Mouse (Mus musculus): ENCODE results near the gene Acot5. TPM values are rescaled to one million over a fixed set of nuclear protein-coding genes. Genes with fewer than 3 reads are reported as not detected.
"Not testable (repeated sequence)": the region's sequence is repeated elsewhere in the genome, so short reads cannot be mapped to it uniquely, and the experiment has no call there.

The Acot5 gene
- total RNA-seq, 2 experiments from 2014 or later, result not detected

DNA sequence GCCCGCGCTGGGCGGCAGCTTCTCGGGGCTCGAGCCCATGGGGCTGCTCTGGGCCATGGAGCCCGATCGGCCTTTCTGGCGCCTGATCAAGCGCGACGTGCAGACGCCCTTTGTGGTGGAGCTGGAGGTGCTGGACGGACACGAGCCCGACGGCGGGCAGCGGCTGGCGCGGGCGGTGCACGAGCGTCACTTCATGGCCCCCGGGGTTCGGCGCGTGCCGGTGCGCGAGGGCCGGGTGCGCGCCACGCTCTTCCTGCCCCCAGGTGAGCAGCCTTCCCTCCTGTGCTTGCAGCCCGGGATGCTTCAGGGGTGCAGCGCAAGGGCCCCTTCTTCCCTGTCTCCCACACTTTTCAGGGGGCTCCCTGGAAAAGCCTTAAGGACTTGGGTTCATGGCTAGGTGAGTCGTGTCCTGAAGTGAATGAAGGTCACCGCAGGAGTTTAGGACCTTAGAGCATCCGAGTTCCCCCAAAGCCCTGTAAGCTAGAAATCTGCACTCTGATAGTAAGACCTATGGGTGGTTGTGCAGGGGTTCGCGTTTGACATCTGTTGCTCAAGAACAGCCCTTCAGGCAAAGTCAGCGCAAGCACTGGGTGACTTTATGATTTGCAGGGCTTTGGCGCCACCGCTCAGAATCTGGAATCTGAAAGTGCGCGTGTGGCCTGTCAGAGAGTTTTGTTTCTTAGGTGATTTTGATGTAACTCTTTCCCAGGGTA, 15.3 kb upstream of the Acot5 start:
- peak; percentile 50 to 53 for DNase-seq
- intact Hi-C loops (cut with DNase I), result loop anchor here (2.0 kb wide), 1 partner anchor 83 kb away; no protein-coding TSS in a partner anchor

DNA sequence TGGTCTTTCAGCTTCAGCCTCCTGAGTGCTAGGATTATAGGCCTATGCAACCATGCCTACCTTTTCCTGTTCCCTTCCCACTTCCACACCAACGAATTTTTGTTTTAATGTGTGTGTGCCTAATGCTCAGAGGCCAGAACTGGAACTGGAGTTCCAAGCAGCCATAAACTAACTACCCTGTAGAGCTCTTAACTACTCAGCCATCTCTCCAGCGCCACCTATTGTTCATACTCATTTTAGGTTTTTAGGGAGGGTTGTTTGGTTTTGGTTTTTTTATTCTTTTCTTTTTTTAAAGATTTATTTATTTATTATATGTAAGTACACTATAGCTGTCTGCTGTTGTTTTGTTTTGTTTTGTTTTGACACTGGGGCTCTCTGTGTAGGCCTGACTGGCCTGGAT, 8.2 kb upstream of the Acot5 start:
- DNase-seq, result peak; percentile 6 to 57
- intact Hi-C loops (cut with DNase I), result loop anchor here (2.0 to 5.0 kb wide), 2 partner anchors 88 to 349 kb away; no protein-coding TSS in a partner anchor

DNA sequence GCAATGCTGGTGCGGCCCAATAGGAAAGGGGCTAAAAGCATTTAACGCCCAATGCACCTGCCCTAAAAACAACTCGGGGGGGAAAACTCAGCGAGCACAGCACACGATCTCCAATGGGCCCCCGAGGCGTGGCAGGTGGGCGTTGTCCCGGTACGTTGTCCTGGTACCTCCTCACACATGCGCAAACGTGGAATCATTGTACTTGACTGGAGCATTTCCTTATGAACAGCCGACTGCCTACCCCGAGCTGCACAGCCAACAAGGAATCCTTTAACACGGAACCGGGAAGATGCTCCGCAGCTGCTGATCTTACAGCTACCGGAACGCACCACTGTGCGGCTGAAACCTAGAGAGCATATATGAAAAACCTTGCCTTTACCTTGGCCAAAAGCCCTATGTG, 6.8 kb upstream of the Acot5 start:
- no peak for DNase-seq
- intact Hi-C loops (cut with DNase I), result loop anchor here (5.0 kb wide), 1 partner anchor 350 kb away; no protein-coding TSS in a partner anchor

DNA sequence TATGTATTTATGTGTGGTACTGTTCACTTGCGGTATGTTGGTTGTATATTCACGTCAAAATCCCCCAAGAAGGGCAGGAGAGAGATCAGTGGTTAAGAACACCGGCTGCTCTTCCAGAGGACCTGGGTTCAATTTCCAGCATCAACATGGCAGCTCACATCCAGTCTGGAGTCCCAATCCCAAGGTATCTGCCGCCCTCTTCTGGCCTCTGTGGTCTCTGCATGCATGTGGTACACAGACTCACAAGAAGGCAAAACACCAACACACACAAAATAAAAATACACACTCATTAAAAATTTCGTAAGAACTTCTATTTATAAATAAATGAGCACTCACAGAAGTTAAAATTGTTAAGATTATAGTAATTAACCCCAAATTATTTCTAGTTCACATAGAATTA, 5.9 kb upstream of the Acot5 start:
- intact Hi-C loops (cut with DNase I), result loop anchor here (5.0 kb wide), 1 partner anchor 351 kb away; no protein-coding TSS in a partner anchor
- DNase-seq, result peak in 1 of 2 experiments; percentile 28

DNA sequence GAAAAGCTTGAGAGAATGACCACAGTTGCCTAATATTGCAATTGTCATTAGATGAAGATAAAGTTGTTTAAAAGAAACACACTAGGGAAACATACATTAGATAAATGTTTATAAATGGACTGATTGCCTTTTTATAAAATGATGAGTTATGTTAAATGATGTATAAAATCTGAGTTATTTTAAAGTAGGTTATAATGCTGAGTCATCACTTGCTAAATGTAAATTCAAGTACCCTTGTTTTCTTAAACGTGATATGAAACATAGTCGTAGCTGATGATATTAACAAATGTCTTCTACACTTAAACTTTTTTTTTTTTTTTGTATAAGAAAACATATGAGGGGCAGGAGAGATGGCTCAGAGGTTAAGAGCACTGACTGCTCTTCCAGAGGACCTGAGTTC, 5.3 kb upstream of the Acot5 start:
- no peak for DNase-seq
- intact Hi-C loops (cut with DNase I), result loop anchor here (5.0 kb wide), 1 partner anchor 352 kb away; no protein-coding TSS in a partner anchor

DNA sequence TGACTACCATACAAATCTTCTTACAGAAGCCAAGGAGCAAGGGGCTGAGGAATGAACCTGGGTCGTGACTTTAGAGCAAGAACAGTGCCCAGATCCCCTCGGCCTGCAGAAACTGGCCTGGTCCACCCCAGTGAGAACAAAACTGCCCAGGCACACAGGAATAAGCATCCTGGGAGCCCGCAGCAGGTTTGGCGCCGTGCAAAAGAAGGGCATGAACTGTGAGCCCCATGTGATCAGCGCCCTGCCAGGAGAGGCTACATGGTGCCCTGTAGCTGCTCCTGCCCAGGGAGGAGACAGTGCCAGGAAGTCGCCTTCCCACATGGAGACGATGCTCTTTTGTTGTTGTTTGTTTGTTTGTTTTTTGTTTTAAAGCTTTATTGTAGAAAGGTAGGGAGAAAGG, 4.5 kb upstream of the Acot5 start:
- DNase-seq, result peak in 1 of 2 experiments; percentile 11
- intact Hi-C loops (cut with DNase I), result loop anchor here (5.0 kb wide), 1 partner anchor 352 kb away; no protein-coding TSS in a partner anchor

DNA sequence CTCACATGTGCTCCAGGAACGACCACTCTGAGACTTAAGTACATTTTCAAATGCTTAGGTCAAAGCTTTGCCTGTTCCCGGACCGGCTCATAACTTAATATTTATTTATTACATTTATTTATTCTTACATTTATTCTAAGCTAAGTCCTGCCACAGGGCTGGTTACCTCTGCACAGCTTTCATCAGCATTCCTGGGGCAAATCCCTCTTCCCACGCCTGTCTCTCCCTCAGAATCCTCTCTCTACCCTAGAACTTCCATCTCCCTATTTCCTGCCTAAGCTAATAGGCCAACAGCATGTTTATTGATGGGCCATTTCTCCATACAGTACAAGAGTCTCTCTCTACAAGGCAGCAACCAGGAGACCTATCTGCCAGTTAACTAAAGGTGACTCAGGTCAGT, 1.4 kb upstream of the Acot5 start:
- DNase-seq, result no peak
- intact Hi-C loops (cut with DNase I), result no loop called here

DNA sequence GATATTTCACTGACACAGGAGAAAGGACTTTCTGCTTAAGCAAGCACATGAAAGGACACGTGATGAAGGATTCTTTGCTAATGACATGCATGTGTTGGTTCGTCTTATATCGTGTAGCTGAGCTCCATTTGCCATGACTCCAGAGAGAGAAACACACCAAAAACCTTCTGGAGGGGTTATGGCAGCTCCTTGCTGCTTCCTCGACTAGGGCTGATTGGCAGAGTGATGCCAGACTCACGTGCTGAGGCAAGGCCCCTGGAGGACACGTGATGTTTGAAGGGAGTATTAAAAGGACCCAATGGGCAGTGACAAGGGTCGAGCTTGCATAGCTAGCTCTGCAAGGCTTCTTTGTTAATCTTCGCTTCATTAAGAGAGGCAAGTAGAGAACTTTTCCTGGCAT, 829 bp upstream of the Acot5 start:
- intact Hi-C loops (cut with DNase I), result no loop called here
- no peak for DNase-seq

DNA sequence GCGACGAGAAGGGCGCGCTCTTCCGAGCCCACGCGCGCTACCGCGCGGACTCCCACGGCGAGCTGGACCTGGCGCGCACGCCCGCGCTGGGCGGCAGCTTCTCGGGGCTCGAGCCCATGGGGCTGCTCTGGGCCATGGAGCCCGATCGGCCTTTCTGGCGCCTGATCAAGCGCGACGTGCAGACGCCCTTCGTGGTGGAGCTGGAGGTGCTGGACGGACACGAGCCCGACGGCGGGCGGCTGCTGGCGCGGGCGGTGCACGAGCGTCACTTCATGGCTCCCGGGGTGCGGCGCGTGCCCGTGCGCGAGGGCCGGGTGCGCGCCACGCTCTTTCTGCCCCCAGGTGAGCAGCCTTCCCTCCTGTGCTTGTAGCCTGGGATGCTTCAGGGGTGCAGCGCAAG, 457 bp downstream of the Acot5 start:
- intact Hi-C loops (cut with DNase I), result not testable (repeated sequence)
- DNase-seq, result peak; percentile 41 to 57

DNA sequence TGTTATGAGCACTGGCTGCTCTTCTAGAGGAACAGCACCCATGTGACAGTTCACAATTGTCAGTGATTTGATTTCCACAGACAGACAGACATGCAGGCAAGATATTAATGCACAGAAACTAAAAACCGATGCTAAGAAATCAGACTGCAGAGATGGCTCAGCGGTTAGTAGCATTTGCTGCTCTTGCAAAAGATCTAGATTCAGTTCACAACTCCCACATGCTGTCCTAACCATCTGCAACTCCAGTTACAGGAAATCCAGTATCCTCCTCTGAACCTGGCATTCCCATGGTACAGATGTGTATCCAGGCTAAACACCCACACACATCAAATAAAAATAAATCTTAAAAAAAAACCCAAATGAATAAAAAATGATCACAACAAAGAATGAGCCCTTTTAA, 2.6 kb downstream of the Acot5 start:
- intact Hi-C loops (cut with DNase I), result no loop called here
- no peak for DNase-seq

DNA sequence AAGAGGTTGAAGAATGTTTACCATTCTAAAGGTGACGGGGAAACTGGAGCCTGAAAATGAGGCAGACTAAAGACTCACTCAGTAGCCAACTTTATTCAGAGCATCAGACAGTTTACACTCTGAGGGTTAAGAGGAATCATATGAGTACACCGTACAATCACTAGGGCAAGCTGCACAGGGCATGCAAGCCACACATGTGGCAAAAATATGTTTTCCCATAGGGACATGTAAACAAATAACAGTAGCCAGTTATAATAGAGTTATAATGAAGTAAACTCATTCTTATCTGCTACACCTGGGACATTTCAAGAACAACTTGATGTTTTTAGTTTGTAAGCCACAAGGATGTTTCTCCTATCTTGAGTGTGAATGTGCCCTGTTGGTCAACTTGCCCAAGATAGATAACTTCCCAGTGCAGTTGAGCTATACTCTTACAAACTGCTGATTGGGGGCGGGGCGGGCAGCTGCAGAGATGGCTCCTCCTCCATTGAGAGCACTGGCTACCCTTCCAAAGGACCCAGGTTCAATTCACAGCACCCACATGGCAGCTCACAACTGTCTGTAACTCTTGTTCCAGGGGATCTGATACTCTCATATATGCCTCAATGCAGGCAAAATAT, 8.4 kb downstream of the Acot5 start:
- DNase-seq, result no peak
- intact Hi-C loops (cut with DNase I), result no loop called here

DNA sequence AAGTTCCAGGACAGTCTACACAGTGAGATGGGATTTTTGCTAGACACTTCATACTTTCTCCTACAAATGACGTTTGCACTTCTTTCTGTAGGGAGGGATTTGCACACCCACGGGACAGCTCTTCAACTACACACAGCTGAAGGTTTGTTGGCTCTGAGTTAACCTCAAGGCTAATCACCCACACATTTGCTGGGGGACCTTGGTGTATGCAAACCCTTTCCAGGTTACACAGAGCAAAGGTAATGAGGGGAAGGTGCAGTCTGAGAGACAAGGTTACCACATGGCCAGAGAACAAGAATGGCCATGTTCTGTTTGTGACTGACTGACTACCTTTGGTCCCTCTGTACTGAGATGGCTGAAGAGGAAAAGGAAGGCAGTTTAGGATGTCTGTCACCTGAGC, 14.7 kb downstream of the Acot5 start:
- intact Hi-C loops (cut with DNase I), result no loop called here
- DNase-seq, result no peak

DNA sequence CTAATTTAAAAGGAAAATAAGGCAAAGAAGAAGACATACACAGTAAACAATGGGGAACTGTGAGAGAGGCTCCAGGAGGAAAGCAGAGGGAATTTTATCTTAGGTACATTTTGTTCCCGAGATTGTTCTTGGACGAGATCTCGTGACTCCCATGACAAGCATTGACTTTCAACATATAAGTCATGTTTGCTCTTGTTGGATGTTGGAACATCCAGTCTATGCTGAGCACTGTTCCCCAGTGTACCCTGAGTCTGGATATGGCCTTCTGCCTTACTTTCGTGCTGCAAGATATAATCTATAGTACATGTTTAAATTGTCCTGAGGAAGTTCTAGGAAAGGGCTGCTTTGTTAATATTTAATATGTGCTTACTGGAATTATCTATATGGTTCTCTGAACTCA, 15.5 kb downstream of the Acot5 start:
- no peak for DNase-seq
- intact Hi-C loops (cut with DNase I), result no loop called here

DNA sequence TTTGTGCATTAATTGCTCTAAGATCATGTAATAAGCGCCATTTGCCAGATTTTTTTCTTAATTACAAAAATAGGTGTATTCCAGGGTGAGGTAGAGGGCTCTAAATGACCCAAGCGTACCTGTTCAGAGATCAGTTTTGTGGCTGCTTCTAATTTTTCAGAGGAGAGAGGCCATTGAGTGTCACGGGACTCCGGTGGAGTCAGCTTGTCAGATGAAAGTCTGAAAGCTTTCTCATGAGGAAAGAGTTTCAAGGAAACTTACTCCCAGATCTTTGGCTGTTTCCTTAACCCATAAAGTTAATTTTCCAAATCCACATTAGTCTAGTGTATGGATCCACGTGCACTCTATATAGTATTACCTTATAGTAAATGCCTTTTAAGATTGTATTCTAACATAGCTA, 25.5 kb downstream of the Acot5 start:
- intact Hi-C loops (cut with DNase I); DNase-seq: not testable (repeated sequence)

DNA sequence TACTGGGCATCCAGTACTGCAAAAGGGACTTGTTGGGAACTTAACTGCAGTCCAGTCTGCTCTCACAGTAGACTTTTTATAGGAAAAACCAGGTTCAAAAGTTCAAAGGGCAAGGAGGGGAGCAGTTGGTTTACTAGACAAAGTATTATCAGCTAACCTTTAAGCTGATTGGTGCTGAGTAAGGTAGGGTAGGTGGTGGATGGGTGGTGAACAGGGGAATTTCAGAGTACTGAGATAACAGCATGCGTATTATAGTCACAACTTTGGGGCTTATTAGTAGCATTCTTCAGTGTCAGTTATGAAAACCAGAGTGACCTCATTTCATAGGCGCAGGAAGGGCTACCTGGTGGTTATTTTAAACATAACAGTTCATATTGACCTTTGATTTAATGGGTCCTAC, 30.5 kb downstream of the Acot5 start:
- no peak for DNase-seq
- intact Hi-C loops (cut with DNase I), result no loop called here

DNA sequence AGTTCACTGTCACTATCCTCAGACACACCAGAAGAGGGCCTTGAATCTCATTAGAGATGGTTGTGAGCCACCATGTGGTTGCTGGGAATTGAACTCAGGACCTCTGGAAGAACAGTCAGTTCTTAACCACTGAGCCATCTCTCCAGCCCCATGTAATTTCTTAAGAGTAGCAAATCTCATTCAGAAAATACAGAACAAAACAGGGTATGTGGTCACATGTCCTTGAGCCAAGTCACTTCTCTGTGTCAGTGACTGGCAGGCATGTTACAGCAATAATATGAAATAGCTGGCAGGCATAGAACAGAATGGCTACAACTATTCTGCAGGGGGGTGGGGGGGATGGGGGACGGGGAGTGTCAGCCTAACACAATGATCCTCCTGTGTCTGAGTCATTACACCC, 30.9 kb downstream of the Acot5 start:
- no peak for DNase-seq

DNA sequence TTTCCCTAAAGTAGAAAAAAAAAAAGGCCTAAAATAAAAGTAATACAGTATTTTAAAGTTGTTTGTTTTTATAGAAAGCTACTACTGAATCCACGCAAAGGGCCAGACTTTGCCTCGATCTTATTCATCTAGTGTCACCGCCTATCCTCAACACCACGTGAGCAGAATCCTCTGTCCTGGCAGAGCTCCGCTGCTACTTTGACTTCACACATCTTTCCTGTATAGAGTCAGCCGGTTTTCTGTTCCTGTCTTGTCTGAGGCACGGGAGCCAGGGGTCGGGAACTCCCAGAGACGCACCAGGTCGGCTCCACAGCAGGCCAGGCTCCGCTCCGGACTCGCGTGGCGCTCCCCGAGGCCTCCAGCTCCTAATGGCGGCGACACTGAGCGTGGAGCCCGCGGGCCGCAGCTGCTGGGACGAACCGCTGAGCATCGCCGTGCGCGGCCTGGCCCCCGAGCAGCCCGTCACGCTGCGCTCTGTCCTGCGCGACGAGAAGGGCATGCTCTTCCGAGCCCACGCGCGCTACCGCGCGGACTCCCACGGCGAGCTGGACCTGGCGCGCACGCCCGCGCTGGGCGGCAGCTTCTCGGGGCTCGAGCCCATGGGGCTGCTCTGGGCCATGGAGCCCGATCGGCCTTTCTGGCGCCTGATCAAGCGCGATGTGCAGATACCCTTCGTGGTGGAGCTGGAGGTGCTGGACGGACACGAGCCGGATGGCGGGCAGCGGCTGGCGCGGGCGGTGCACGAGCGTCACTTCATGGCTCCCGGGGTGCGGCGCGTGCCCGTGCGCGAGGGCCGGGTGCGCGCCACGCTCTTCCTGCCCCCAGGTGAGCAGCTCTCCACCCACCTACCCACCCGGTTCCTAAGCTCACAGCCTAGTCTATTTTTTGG, 31.7 kb downstream of the Acot5 start, which contains the start of gene Acot6:
Gene Acot6 (plus strand): TSS at position 51 of the 889 bp plus-strand sequence.
- intact Hi-C loops (cut with DNase I), result not testable (repeated sequence)

More for the DNA sequence above, 30.9 kb downstream of the Acot5 start:
- intact Hi-C loops (cut with DNase I), result no loop called here

DNA sequence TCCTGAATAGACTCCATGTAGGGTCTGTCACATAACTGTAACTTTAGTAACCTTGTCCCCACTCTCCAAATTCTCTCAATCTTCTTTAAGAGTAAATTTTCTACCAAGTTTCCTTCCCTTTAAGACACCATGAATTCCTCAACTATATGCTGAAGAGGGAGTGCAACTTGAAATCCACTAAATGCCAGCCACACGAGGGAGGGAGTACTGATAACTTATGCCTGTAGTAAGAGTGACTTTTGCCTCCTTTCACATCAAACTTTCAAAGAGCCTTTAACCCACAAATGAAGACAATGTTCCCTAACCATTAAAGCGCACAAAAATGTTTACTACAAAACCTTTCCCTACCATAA, 32.3 kb downstream of the Acot5 start:
- no peak for DNase-seq
- intact Hi-C loops (cut with DNase I), result no loop called here

More for the DNA sequence above, 31.7 kb downstream of the Acot5 start, which contains the start of gene Acot6:
- DNase-seq, result peak; percentile 56 to 59

DNA sequence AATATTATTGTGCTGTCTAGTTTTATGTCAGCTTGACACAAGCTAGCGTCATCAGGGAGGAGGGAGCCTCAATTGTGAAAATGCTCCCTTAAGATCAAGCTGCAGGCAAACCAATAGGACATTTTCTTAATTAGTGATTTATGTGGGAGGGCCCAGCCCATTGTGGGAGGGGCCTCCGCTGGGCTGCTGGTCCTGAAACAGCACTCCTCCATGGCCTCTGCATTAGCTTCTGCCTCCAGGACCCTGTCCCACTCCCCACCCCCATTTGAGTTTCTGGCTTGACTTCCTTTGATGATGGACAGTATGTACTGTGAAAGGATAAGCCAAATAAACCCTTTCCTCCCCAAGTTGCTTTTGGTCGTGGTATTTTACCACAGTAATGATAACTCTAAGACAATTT, 37.9 kb downstream of the Acot5 start:
- intact Hi-C loops (cut with DNase I), result no loop called here
- DNase-seq, result no peak

DNA sequence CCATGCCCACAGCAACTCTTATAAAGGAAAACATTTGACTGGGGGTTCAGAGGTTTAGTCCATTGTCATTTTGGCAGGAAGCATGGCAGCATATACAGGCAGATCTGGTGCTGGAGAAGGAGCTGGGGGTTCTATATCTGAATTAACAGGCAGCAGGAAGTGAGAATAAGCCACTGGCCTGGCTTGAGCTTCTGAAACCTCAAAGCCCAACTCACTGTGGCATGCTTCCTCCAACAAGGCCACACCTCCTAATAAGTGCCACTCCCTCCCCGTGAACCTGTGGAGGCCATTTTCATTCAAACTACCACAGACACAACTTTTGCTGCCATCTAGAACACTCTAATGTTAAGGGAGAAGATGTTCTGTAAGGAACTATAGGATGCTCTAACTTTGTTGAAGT, 38.6 kb downstream of the Acot5 start:
- intact Hi-C loops (cut with DNase I), result no loop called here

DNA sequence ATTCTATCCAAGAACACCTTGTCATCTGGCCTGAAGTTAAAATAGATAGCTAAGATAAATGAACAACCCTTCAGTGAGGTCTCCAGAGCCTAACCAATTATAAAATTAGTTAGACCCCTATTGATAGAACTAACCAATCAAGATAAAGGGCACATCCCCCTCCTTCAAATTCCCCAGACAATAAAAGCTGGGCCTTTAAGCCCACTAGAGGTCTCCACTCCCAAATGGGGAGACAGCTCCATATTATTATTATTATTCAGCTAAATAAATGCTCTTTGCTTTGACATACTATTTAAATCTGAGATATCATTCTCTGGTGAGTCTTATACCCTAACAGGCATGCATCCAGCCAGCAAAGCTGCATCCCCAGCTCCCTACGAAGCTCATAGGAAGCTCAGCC, 40.8 kb downstream of the Acot5 start:
- intact Hi-C loops (cut with DNase I), result no loop called here
- no peak for DNase-seq

More for the DNA sequence above, 38.6 kb downstream of the Acot5 start:
- no peak for DNase-seq

Data from heart, postnatal 10 days (tissue).